Mouse (Mus musculus) left cerebral cortex, adult 11 months (tissue): Measurements from ENCODE around the gene Zfp729a.

Experiments
- DNase-seq: peaks from one replicate; pipeline ENCODE4 v3.0.0; 2022; ENCODE audit warnings: low spot score

The Zfp729a gene

DNA sequence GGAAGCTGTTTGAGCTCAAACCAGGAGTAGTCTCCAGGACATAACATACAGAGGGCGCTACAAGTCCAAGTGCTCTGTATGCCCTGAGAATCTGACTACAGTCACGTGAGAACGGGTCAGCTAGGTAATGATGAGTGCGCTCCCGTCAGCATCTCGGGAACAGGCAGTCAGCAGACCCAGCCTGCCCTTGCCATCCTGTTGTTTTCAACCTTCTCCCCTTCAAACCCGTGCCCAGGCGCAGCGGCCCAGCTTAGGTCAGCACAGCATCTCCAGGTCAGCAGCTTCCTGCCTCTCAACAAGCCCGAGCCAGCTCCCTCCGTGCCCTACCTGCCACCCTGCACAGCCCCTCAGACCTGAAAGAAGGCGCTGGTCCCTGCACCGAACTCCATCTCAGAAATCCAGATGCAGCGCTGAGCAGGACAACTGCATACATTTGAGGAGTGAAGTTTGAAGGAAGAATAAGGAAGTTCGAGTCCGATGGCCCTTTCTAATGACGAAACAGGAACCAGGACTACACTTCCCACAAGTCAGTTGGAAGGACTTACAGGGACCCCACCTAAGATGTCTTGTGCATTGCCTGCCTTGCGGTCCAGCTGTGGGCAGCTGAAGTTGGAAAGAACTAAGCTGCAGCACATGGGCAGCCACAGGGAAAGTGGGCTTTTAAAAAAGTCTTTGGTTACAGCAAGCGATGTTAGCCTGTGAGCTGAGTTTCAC lies at the start of gene Zfp729a, which contains the start of gene Gm49345:
Gene Zfp729a, minus strand, starts transcription at position 498 of the 714 bp plus-strand sequence.
Gene Gm49345, minus strand, starts transcription at position 476 of the 714 bp plus-strand sequence.
- peak; percentile 85 for DNase-seq

DNA sequence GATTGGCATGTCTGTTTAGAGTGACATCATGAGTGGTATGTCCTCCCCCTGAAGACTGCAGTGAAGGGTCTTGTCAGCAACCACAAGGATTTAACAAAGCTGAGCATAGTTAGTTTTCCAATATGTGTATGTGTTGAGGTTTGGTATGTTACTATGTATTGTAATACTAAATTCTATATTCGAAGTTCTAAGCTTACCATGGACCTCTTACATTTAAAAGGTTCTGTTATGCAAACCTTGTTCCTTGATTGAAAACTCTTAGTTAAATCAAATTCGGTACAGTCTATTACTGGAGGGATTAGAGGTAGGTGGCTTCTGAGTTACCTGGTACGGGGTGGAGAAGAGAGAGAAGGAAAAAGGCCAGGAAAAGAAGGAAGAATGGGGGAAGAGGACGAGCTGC lies 49.4 kb upstream of the Zfp729a start, which contains the start of gene Zfp738:
Gene Zfp738, minus strand, starts transcription at position 101 of the 400 bp plus-strand sequence.
- DNase-seq, result no peak

DNA sequence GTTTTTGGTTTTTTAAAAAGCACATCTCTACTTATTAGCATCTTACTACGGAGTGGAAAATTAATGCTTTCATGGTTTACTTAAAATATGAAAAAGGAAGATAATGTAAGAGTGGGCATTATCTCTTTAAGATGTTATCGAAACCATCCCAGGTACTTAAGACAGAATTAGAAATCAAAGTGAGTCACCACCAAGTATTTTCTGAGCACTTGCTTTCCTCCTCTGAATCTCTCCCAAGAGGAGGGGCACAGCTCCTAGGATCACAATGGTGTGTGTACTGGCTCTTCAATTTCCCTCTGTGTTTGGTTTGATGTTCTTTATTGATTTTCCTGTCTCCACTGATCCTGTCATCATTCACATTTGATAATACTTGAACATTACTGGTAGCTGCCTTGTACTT lies 46.2 kb upstream of the Zfp729a start:
- DNase-seq, result peak; percentile 1

DNA sequence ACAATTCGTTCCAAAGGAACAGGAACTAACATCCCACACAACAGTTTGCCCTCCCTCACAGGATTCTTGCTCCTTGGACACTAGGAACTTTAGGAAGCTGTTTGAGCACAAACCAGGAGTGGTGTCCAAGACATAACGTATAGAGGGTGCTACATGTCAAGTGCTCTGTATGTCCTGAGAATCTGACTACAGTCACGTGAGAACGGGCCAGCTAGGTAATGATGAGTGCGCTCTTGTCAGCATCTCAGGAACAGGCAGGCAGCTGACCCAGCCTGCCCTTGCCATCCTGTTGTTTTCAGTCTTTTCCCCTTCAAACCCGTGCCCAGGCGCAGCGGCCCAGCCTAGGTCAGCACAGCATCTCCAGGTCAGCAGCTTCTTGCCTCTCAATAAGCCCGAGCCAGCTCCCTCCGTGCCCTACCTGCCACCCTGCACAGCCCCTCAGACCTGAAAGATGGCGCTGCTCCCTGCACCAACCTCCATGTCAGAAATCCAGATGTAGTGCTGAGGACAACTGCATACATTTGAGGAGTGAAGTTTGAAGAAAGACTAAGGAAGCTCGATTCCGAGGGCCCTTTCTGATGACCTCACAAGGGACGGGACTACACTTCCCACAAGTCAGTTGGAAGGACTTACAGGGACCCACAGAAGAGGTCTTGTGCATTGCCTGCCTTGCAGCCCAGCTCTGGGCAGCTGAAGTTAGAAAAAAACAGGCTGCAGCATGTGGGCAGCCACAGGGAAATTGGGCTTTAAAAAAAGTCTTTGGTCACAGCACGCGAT lies 45.6 kb upstream of the Zfp729a start:
- DNase-seq, result peak; percentile 86

DNA sequence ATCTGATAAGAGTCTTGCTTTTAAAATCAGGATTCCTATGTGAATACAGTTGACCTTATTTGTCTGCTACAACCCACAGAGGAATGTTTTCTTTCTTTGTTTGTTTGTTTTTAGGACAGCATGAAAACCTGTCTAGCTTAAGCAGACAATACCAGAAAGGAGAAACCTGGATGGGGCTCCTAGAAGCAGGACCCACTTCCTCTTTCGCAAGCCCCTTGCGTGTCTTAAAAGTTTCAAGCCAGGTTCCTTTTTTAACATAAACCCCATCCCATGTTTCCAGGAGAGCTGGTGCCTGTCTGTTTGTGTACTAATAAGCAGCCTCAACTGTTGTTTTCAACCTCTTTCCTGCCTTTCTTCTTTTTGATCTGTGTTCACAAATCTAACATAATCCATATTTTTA lies 37.3 kb upstream of the Zfp729a start:
- no peak for DNase-seq

DNA sequence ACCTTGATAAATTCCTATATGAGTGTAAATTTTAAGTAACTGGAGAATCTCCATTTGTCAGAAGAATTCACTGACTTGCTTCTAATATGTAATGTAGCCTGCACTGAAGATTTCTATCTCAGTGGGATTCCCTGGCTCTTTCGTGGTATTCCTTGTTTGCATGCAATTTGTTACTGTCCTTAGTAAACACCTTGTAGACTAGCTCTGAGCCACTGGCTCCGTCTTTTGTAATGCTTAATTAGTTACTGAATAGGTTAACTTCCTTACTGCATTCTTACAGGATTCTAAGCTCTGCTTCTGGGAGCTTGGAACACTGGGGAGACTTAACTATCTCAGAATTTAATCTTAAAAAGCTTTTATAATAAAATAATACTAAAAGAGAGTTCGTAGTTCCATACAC lies 14.9 kb upstream of the Zfp729a start:
- DNase-seq, result no peak

DNA sequence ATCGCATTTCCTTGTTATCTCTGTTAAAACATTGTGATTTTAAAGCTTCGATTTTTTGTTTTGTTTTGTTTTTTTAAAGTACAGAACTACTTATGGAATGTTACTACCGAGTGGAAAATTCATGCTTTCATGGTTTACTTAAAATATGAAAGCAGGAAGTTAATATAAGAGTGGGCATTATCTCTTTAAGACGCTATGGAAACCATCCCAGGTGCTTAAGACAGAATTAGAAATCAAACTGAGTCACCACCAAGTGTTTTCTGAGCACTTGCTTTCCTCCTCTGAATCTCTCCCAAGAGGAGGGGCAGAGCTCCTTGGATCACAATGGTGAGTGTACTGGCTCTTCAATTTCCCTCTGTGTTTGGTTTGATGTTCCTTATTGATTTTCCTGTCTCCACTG lies 27.5 kb downstream of the Zfp729a start:
- DNase-seq, result peak; percentile 4

DNA sequence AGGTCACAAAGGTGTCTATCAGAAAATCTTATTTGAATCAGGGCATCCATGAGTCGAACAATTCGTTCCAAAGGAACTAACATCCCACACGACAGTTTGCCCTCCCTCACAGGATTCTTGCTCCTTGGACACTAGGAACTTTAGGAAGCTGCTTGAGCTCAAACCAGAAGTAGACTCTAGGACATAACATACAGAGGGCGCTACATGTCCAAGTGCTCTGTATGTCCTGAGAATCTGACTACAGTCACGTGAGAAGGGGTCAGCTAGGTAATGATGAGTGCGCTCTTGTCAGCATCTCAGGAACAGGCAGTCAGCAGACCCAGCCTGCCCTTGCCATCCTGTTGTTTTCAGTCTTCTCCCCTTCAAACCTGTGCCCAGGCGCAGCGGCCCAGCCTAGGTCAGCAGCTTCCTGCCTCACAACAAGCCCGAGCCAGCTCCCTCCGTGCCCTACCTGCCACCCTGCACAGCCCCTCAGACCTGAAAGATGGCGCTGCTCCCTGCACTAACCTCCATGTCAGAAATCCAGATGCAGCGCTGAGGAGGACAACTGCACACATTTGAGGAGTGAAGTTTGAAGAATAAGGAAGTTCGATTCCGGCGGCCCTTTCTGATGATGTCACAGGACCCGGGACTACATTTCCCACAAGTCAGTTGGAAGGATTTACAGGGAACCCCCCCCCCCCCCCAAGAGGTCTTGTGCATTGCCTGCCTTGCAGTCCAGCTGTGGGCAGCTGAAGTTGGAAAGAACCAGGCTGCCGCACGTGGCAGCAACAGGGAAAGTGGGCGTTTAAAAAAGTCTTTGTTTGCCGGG lies 28.3 kb downstream of the Zfp729a start, which contains the start of gene Zfp729b:
Gene Zfp729b, minus strand, starts transcription at position 642 of the 811 bp plus-strand sequence.
- peak; percentile 79 for DNase-seq

DNA sequence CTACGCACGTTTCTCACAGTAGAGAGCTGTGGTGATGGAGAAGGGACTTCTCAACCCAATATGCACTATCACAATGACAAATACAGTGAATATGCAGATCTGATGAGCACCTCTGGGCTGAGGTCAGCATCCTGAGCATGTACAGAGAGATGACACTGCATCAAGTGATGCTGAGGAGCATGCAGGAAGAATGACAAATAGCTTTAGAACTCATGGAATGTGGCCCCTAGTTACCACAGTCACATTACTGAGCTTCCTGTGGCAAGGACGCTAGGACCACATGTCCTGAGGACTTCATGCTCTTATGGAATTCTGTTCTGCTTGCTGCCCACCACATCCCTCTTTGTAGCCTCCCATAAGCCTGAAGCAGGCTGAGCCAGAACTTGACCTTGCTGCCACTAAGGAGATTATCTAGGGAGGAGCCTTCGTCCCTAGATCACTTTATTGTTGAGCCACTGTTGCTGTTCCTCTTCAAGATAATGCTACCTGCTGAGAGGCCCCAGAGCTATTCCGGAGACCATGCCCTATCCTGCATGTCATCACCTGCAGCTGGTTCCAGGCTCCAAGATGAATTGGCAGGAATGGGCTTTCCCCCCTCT lies 64.9 kb downstream of the Zfp729a start:
- no peak for DNase-seq
